Mouse (Mus musculus): ENCODE measurements around the gene Krtdap. TPM values are rescaled to one million over a fixed set of nuclear protein-coding genes. Genes with fewer than 3 reads are reported as not detected.
"Not testable (repeated sequence)": the region's sequence is repeated elsewhere in the genome, so short reads cannot be mapped to it uniquely, and the experiment has no call there.

The Krtdap gene
- polyA plus RNA-seq (2014; fragmentation: Nextera tagmentation; extraction: Ambion mirVana) = not detected in 2 replicates

GRCm38 (mm10) chr7:30787377-30788022 lies at the start of gene Krtdap:
Gene Krtdap, plus strand, starts transcription at chr7:30787896.
- no peak within 1 kb of the TSS for H3K9ac ChIP-seq (ENCODE audit: low read depth, low read length)
- no peaks in the 10 kb centered on the region for H3K9me3 ChIP-seq (ENCODE audit: control insufficient read depth, low read length)
- no peaks in the 10 kb centered on the region for H3K36me3 ChIP-seq (ENCODE audit: control insufficient read depth, insufficient read depth, low read length)
- H3K27ac ChIP-seq (ENCODE audit: low read depth, low read length) = no peak within 1 kb of the TSS
- no peaks in the 10 kb centered on the region for H3K4me1 ChIP-seq (replicated peaks; ENCODE audit: control insufficient read depth, insufficient read depth, low read length)
- H3K27me3 ChIP-seq (replicated peaks; ENCODE audit: control insufficient read depth, insufficient read depth, low read length) = peaks cover 5% of the 10 kb centered on the region; the same call in 1 of the 2 replicates
- 48% methylated on average over 15 of the region's 15 CpGs for WGBS
- no peak within 1 kb of the TSS for H3K4me3 ChIP-seq (ENCODE audit: low read depth, low read length)
- no peak within 1 kb of the TSS for H3K4me2 ChIP-seq
- no peak for DNase-seq (ENCODE audit: low spot score)
- ATAC-seq (replicated peaks; ENCODE audit: low FRiP score) = no peak

GRCm38 (mm10) chr7:30742570-30742969 lies 45.1 kb upstream of the Krtdap start:
- H3K9ac ChIP-seq (ENCODE audit: low read depth, low read length); H3K36me3 ChIP-seq (ENCODE audit: control insufficient read depth, insufficient read depth, low read length); ATAC-seq (replicated peaks; ENCODE audit: low FRiP score); H3K4me3 ChIP-seq (ENCODE audit: low read depth, low read length); H3K4me2 ChIP-seq; H3K9me3 ChIP-seq (ENCODE audit: control insufficient read depth, low read length); H3K27ac ChIP-seq (ENCODE audit: low read depth, low read length); DNase-seq (ENCODE audit: low spot score); H3K4me1 ChIP-seq (replicated peaks; ENCODE audit: control insufficient read depth, insufficient read depth, low read length); H3K27me3 ChIP-seq (replicated peaks; ENCODE audit: control insufficient read depth, insufficient read depth, low read length): not testable (repeated sequence)
- 73% methylated on average over 2 of the region's 2 CpGs for WGBS

DNA sequence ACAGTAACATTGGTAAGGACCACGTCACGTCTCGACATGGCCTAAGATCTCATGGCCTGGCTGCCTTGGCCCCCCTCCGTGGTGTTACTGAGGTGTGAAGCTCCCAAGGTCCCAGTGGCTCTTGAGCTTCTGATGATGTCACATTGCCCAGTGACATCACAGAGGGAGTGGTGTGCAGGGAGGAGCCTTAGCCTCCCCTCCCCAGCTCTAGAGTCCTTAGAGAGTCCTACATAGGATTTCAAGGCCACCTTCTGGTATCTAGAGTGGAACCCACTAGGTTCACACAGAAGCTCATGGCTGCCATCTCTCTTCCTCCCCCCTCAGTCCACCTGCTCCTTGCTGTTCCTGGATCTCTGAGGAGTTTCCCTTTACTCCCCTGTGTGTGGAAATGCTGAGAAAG lies 44.1 kb upstream of the Krtdap start, which contains the start of gene Gapdhs:
Gapdhs (minus strand) TSS at position 65 of the 400 bp plus-strand sequence.
- H3K9me3 ChIP-seq (ENCODE audit: control insufficient read depth, low read length); ATAC-seq (replicated peaks; ENCODE audit: low FRiP score); H3K27ac ChIP-seq (ENCODE audit: low read depth, low read length): not testable (repeated sequence)

GRCm38 (mm10) chr7:30744022-30744598 lies 43.6 kb upstream of the Krtdap start:
- H3K27ac ChIP-seq (ENCODE audit: low read depth, low read length) = no peak overlapping the region
- no peak overlapping the region for H3K4me2 ChIP-seq
- H3K4me1 ChIP-seq (replicated peaks; ENCODE audit: control insufficient read depth, insufficient read depth, low read length) = no peaks in the 10 kb centered on the region
- no peak for DNase-seq (ENCODE audit: low spot score)
- no peaks in the 10 kb centered on the region for H3K27me3 ChIP-seq (replicated peaks; ENCODE audit: control insufficient read depth, insufficient read depth, low read length)
- ATAC-seq (replicated peaks; ENCODE audit: low FRiP score) = no peak
- WGBS = 40% methylated on average over 4 of the region's 4 CpGs
- H3K36me3 ChIP-seq (ENCODE audit: control insufficient read depth, insufficient read depth, low read length) = no peaks in the 10 kb centered on the region; the same call in 1 of the 2 replicates
- no peak overlapping the region for H3K9ac ChIP-seq (ENCODE audit: low read depth, low read length)
- no peaks in the 10 kb centered on the region; the same call in 1 of the 2 replicates for H3K9me3 ChIP-seq (ENCODE audit: control insufficient read depth, low read length)
- no peak overlapping the region for H3K4me3 ChIP-seq (ENCODE audit: low read depth, low read length)

More for the DNA sequence above, 44.1 kb upstream of the Krtdap start, which contains the start of gene Gapdhs:
- H3K27me3 ChIP-seq (replicated peaks; ENCODE audit: control insufficient read depth, insufficient read depth, low read length); DNase-seq (ENCODE audit: low spot score); H3K36me3 ChIP-seq (ENCODE audit: control insufficient read depth, insufficient read depth, low read length); H3K4me1 ChIP-seq (replicated peaks; ENCODE audit: control insufficient read depth, insufficient read depth, low read length); H3K9ac ChIP-seq (ENCODE audit: low read depth, low read length); H3K4me2 ChIP-seq; H3K4me3 ChIP-seq (ENCODE audit: low read depth, low read length): not testable (repeated sequence)
- 80% methylated on average over 1 of the region's 4 CpGs for WGBS

DNA sequence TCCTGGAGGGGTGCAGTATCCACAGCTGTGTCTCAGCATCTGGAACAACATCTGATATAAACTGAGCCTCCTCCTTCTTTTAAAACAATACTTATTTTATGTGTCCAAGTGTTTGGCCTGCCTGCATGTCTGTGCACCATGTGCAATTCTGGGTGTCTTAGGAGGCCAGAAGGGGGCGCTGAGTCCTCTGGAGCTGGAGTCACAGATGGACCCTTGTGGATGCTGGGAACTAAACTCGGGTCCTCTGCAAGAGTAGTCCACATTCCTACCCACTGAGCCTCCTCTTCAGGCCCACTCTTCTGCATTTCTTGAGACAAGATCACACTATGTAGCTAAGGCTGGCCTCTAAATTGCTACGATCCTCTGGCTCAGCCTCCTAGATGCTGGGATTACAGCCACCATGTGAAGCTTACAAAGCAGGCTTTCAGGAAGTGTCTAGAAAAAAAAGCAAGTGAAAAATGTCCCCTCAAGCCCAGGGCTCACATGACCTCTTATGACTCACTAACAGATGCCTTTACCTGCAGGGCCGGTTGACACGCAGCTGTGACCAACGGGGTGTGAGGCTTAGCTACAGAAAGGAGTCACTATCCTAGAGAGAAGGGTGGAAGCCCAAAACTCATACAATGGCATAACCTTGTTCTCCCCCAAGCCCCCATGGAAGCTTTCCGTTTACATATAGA lies 40.0 kb upstream of the Krtdap start:
- no peaks in the 10 kb centered on the region for H3K27me3 ChIP-seq (replicated peaks; ENCODE audit: control insufficient read depth, insufficient read depth, low read length)
- no peak overlapping the region for H3K27ac ChIP-seq (ENCODE audit: low read depth, low read length)
- 81% methylated on average over 7 of the region's 7 CpGs for WGBS
- no peak for ATAC-seq (replicated peaks; ENCODE audit: low FRiP score)
- no peak overlapping the region for H3K4me3 ChIP-seq (ENCODE audit: low read depth, low read length)
- no peaks in the 10 kb centered on the region for H3K4me1 ChIP-seq (replicated peaks; ENCODE audit: control insufficient read depth, insufficient read depth, low read length)
- H3K4me2 ChIP-seq = no peak overlapping the region
- H3K9me3 ChIP-seq (ENCODE audit: control insufficient read depth, low read length) = no peaks in the 10 kb centered on the region
- DNase-seq (ENCODE audit: low spot score) = no peak
- H3K36me3 ChIP-seq (ENCODE audit: control insufficient read depth, insufficient read depth, low read length) = no peaks in the 10 kb centered on the region; the same call in 1 of the 2 replicates
- no peak overlapping the region for H3K9ac ChIP-seq (ENCODE audit: low read depth, low read length)

DNA sequence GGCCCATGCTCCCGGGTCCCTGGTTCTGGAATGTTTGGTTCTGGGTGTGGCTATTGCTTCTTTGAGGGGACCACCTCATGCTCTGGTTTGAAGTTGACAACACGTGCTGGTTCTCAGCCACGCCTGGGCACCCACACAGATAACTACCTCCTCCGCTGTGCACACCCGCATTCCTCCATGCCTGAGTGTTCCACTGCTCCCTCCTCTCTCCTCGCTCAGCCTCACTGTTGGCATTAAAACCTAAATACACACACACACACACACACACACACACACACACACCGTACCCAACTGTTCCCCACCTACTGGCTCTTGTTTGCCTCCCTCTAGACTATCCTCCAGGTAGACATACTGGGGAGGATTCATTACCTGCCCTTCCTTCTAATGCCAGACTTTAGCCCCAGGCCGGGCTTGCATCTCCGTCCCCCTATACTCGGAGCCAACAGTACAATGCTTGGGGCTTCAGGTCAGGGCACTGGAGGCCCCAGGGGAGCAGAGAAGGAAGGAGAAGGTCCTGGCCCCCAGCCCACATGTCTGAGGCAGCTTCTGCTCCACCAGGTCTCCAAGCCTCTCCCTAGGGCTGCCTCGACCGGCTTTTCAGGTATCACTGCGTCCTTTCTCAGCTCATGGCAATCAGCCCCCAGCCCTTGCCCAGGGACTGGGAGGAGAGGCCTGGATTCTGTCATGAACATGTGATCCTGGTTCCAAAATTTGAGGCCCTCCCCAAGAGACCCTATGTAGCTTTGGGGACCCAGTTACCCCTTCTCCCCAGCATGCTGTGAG lies 37.7 kb upstream of the Krtdap start:
- Histone ChIP-seq H3K9ac (ENCODE audit: low read depth, low read length) (no peak overlapping the region), H3K4me1 (replicated peaks; ENCODE audit: control insufficient read depth, insufficient read depth, low read length) (no peaks in the 10 kb centered on the region), H3K27me3 (replicated peaks; ENCODE audit: control insufficient read depth, insufficient read depth, low read length) (no peaks in the 10 kb centered on the region), H3K9me3 (ENCODE audit: control insufficient read depth, low read length) (peaks cover 5% of the 10 kb centered on the region; the same call in 1 of the 2 replicates), H3K4me3 (ENCODE audit: low read depth, low read length) (no peak overlapping the region), H3K27ac (ENCODE audit: low read depth, low read length) (no peak overlapping the region), H3K36me3 (ENCODE audit: control insufficient read depth, insufficient read depth, low read length) (no peaks in the 10 kb centered on the region; the same call in 1 of the 2 replicates), H3K4me2 (no peak overlapping the region)
- DNase-seq (ENCODE audit: low spot score) (no peak), ATAC-seq (replicated peaks; ENCODE audit: low FRiP score) (no peak)
- WGBS = 81% methylated on average over 13 of the region's 13 CpGs

GRCm38 (mm10) chr7:30751086-30751669 lies 36.5 kb upstream of the Krtdap start, which contains the start of gene Sbsn:
Gene Sbsn, plus strand, starts transcription at chr7:30751471.
- Histone ChIP-seq H3K9me3 (ENCODE audit: control insufficient read depth, low read length) (peaks cover 6% of the 10 kb centered on the region; the same call in 1 of the 2 replicates), H3K4me1 (replicated peaks; ENCODE audit: control insufficient read depth, insufficient read depth, low read length) (no peaks in the 10 kb centered on the region), H3K27me3 (replicated peaks; ENCODE audit: control insufficient read depth, insufficient read depth, low read length) (no peaks in the 10 kb centered on the region), H3K27ac (ENCODE audit: low read depth, low read length) (no peak within 1 kb of the TSS), H3K36me3 (ENCODE audit: control insufficient read depth, insufficient read depth, low read length) (peaks cover 3% of the 10 kb centered on the region; the same call in 1 of the 2 replicates), H3K4me3 (ENCODE audit: low read depth, low read length) (no peak within 1 kb of the TSS), H3K4me2 (no peak within 1 kb of the TSS), H3K9ac (ENCODE audit: low read depth, low read length) (no peak within 1 kb of the TSS)
- 54% methylated on average over 5 of the region's 5 CpGs for WGBS
- no peak for ATAC-seq (replicated peaks; ENCODE audit: low FRiP score)
- no peak for DNase-seq (ENCODE audit: low spot score)

- 51% methylated on average over 3 of the region's 3 CpGs for WGBS
- no peak for DNase-seq (ENCODE audit: low spot score)
- no peak overlapping the region for H3K4me2 ChIP-seq
- peaks cover 5% of the 10 kb centered on the region for H3K4me1 ChIP-seq (replicated peaks; ENCODE audit: control insufficient read depth, insufficient read depth, low read length)
- ATAC-seq (replicated peaks; ENCODE audit: low FRiP score) = no peak
- H3K27ac ChIP-seq (ENCODE audit: low read depth, low read length) = no peak overlapping the region
- no peaks in the 10 kb centered on the region for H3K27me3 ChIP-seq (replicated peaks; ENCODE audit: control insufficient read depth, insufficient read depth, low read length)
- no peak overlapping the region for H3K9ac ChIP-seq (ENCODE audit: low read depth, low read length)
- H3K36me3 ChIP-seq (ENCODE audit: control insufficient read depth, insufficient read depth, low read length) = peaks cover 3% of the 10 kb centered on the region; the same call in 1 of the 2 replicates
- H3K9me3 ChIP-seq (ENCODE audit: control insufficient read depth, low read length) = peaks cover 6% of the 10 kb centered on the region; the same call in 1 of the 2 replicates
- H3K4me3 ChIP-seq (ENCODE audit: low read depth, low read length) = no peak overlapping the region
Measured at GRCm38 (mm10) chr7:30757001-30757400, 30.7 kb upstream of the Krtdap start.
